Mouse (Mus musculus): ENCODE data around the gene Cnnm3.

The Cnnm3 gene

GRCm38 (mm10) chr1:36538727-36539126, 27.1 kb downstream of the Cnnm3 start:
- DNase-seq, result no peak

GRCm38 (mm10) chr1:36539186-36539585, 27.5 kb downstream of the Cnnm3 start, which contains the start of gene Gm42417:
TSS of gene Gm42417 (minus strand) at chr1:36539429.
- no peak for DNase-seq

- no peak for DNase-seq
These were observed 28.5 kb downstream of the Cnnm3 start for GRCm38 (mm10) chr1:36540132-36540531.

- DNase-seq, result no peak
These were observed 29.1 kb downstream of the Cnnm3 start for GRCm38 (mm10) chr1:36540807-36541206.

GRCm38 (mm10) chr1:36541844-36542243, 30.2 kb downstream of the Cnnm3 start:
- peak; percentile 58 for DNase-seq

DNA sequence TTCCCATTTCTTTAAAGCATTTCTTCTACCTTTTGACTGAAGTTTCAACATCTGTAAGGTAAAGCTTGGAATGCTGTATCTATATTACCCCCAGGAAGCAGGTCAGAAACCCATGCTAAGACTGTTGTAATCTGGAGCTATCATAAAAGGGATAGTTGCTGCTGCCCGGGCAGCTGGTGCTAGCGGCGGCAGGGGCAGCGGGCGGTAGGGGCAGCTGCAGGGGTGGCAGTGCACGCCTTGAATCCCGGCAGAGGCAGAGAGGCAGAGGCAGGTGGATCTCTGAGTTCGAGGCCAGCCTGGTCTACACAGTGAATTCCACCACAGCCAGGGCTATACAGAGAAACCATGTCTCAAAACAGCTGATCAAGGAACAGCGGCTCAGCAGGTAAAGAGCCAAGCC, 31.3 kb downstream of the Cnnm3 start:
- DNase-seq, result no peak

DNA sequence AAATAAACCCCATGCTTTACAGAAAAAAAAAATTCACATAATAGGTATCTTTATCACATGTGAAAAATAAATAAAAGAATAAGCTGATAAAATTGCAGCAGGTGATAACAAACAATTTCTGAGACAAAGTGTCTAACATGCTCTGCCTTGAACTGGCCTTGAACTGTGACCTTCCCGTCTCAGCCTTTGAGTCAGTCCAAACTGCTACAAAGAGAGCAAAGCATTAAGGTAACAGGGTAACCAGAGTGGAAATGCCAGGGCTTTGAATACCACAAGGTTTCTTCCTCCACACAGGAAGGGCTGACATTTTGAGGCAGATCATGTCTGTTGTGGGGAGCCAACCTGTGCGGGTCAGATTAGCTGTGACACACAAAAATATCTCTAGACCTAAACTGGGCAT, 33.7 kb downstream of the Cnnm3 start:
- DNase-seq, result no peak

DNA sequence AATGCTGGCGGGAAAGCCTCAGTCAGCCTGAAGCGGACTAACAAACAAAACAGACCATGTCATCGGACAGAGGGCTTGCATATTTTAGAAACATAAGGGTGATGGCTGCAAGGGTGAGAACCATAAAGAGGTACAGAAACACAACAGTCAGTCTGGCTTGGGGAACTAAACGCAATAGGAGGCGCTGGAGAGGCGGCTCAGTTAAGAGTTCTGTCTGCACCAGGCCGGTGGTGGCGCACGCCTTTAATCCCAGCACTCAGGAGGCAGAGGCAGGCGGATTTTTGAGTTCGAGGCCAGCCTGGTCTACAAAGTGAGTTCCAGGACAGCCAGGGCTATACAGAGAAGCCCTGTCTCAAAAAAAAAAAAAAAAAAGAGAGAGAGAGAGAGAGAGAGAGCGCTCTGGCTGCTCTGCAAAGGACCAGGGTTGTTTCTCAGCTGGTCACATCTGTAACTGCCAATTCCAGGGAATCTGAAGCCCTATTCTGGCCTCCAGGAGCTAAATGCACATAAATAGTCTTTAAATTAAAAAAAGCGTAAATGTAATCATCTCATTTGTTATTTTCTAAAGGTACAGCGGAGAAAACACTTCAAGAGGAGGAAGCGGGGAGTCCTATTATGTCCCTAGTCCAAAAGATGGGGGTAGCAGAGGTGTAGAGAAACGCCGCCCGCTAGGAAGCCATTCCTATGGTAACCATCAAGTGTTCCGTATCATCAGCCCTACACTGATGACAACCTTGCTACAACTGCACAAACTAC, 34.4 kb downstream of the Cnnm3 start:
- no peak for DNase-seq

DNA sequence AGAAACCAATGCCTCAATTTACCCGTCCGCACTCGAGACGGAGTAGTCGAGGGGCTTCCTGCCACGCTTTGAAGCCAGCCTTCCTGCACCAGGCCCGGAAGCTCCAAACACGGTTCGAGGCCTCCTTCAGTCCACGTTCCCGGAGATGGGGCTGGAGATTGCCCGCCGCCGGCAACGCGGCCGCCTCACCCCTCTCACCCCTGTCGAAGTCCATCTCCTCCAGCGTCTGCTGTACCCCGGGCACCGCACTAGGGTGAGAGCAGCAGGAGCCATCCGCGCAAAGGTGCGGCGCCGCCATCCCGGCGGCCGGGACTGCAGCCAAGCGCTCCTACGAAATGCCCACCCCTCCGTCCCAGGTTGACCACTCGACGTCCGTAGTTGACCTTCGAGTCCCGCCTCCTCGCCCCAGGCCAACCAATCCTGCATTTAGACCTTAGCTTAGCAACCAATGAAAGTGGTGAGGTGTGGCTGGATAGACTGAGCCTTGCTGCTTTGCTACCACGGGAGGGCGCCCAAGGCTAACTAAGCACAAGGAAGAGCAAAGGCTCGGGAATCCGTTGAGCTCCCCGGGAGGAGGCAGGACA, 35.3 kb downstream of the Cnnm3 start, which contains the start of gene Ankrd39:
Gene Ankrd39 (minus strand): TSS at position 558 of the 584 bp plus-strand sequence.
- peak; percentile 97 for DNase-seq

- DNase-seq, result no peak
These were observed 36.4 kb downstream of the Cnnm3 start for GRCm38 (mm10) chr1:36547981-36548598.

- no peak for DNase-seq
These were observed 37.1 kb downstream of the Cnnm3 start for GRCm38 (mm10) chr1:36548771-36549170.

DNA sequence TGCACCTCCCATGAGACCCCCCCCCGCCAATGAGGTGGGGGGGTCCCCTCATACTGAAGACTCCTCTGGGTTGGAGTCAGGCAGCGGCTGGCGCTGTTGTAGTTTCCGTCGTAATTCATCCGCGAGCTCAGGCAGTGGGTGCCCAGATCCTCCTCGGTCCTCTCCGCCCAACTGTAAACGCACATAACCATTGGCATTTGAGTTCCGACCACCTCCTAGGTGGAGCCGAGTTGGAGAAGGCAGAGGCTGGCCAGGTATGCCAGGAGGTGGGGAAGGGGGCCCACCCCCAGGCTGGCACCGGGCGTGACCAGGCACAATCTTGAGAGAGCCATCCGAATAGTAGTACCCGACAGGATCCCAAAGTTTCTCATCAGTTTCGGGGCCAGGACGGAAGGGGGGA, 37.8 kb downstream of the Cnnm3 start:
- no peak for DNase-seq

- peak; percentile 51 for DNase-seq
These were observed 38.6 kb downstream of the Cnnm3 start for GRCm38 (mm10) chr1:36550075-36550863.

DNA sequence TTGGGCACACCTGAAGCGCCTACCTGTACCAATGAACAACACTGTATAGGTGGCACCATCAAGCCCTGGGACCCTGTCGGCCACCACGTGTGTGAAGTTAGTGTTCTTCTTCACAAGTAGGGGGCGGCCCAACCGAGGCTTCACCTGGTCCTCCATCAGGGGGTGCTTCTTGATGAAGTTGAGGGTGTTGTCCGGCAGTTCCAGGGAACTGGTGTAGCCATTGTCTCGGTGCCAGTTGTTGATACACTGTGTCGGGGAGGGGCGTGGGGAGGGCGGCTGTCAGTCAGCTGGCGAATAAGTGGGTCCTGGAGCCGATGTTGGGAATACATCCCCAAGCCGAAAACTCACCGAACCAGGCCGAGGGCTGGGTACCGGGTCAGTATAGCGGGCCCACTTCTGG, 40.2 kb downstream of the Cnnm3 start:
- no peak for DNase-seq

DNA sequence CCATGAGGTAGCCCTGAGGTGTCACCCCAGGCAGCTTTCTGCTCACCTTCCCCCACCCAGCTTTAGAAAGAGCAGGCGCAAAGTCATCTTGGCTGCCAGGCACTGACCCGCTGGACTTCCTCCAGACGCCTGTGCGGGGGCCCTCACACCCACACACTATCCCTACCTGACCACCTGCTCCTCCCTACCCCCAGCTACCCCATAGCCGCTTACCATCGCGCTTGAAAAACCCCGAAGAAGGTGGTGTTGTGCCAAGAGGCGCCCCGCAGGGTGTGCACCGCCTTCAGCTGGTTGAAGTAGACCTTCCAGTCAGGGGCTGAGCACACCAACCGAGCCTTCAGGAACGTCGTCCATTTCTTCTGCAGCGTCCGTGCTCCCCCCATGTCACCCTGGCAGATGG, 40.8 kb downstream of the Cnnm3 start:
- DNase-seq, result peak; percentile 84

DNA sequence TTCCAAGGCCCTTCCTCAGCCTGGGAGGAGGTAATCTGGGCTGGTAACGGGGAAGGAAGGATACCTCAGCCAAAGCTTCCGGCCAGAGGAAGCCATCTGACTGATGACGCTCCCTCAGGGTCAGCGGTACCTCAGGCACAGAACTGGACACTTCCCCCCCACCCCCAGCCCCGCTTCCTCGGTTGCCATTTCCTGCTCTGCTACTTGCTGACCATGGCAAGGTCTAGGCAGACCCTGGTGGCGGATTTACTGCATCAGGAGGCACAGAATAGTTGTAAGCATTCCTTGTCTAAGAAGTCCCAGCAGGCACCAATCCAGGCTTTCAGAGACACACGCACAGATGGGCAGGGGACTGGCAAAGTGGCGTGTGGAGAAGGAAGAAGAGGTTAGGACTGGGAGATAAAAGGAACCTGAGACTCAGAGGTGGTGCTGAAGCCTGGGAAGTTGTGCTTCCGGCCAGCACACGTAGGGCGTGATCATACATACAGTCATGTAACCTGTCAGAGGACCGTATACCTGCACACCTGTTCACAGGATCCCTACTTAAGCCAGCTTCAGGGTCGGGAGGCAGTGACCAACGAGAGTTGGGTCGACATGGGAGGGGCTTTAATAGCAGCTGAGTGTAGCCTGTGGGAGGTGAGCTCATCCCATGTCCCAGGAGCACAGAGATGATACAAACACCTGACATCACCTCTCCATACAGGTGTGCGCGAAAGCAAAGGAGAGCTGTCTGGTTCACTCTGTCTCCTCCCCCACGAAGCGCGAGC, 43.1 kb downstream of the Cnnm3 start:
- DNase-seq, result no peak

DNA sequence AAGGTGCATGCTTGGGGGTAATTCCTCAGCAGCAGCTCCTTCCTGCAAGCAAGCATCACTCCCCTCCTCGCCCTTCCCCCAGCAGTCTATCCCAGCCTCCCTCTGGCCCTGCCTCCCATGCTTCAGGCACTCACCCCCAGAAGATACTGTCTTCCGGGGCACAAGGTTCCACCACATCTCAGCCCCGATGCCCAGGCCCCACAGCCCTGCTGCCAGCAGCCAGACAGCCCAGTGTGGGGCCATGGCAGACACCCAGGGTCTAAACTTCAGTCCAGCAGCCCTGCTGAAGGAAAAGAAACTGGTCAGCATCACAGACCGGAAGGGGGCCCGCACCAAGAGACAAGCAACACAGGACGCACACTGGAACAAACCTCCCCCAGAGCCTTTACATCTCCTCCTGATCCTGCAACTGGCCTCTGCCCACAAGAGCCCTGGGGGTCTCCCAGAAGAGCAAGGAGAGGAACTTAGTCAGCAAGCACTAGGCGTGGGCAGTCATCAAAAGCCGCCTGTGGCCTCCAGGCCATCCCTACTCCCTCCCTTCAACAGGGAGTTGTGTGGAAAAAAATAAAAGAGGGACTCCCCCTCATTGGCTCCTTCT, 44.2 kb downstream of the Cnnm3 start:
- DNase-seq, result no peak

- peak; percentile 95 for DNase-seq
These were observed 45.1 kb downstream of the Cnnm3 start for GRCm38 (mm10) chr1:36556553-36557456.

- DNase-seq, result peak; percentile 73
These were observed 45.9 kb downstream of the Cnnm3 start for GRCm38 (mm10) chr1:36557457-36558011.

Data from cerebellum, adult 8-10 months (tissue).